Mouse (Mus musculus) lung, embryonic 16.5 days (tissue): ENCODE results near the gene Sbpl. TPM values are rescaled to one million over a fixed set of nuclear protein-coding genes. Genes with fewer than 3 reads are reported as not detected.
A peak's percentile ranks its signal among the peaks of the same experiment; 100 is the strongest.

Source experiments
- ATAC-seq: fragments of 200-750 bp; cut with Nextera tagmentation; 2 replicates; pipeline ENCODE4 v1.8.0; 2017; ENCODE audit warnings: low read depth, mild to moderate bottlenecking, moderate library complexity
- H3K27ac ChIP-seq: fragments of 300-500 bp; sonication (generic); 2 replicates; pipeline ENCODE4 v1.5.1; 2014; ENCODE audit warnings: mild to moderate bottlenecking, control low read depth, low read length
- H3K27me3 ChIP-seq: fragments of 300-500 bp; sonication (generic); 2 replicates; pipeline ENCODE4 v1.6.1; 2014; ENCODE audit warnings: low read depth, low read length, mixed read lengths; ENCODE audit not compliant: control insufficient read depth, insufficient read depth
- H3K36me3 ChIP-seq: fragments of 300-500 bp; sonication (generic); 2 replicates; pipeline ENCODE4 v1.6.1; 2014; ENCODE audit warnings: low read length; ENCODE audit not compliant: control insufficient read depth, insufficient read depth
- H3K4me1 ChIP-seq: fragments of 300-500 bp; sonication (generic); replicated peaks from 2 replicates; pipeline ENCODE4 v1.6.1; 2014; ENCODE audit warnings: low read length, mixed read lengths; ENCODE audit not compliant: control insufficient read depth, insufficient read depth
- H3K4me2 ChIP-seq: fragments of 300-500 bp; sonication (generic); 2 replicates; pipeline ENCODE4 v1.6.1; 2014; ENCODE audit warnings: low read depth, low read length, control low read depth
- H3K4me3 ChIP-seq: fragments of 300-500 bp; sonication (generic); 2 replicates; pipeline ENCODE4 v1.5.1; 2014; ENCODE audit warnings: mild to moderate bottlenecking, low read length, control low read depth
- H3K9ac ChIP-seq: fragments of 300-500 bp; sonication (generic); 2 replicates; pipeline ENCODE4 v1.6.1; 2014; ENCODE audit warnings: low read length, control low read depth
- H3K9me3 ChIP-seq: fragments of 300-500 bp; sonication (generic); 2 replicates; pipeline ENCODE4 v1.6.1; 2016; ENCODE audit warnings: low read length; ENCODE audit not compliant: control insufficient read depth
- WGBS: fragments of 180-500 bp; shearing (Covaris S2); extraction: QIAGEN DNeasy Blood & Tissue Kit; methylation state at CpG from one replicate; pipeline ENCODE4 v1.1.7; 2014; 5-methylcytosine and 5-hydroxymethylcytosine counted together
- polyA plus RNA-seq: library from polyadenylated mRNA; unstranded; fragments of >200 nt; fragmentation: Nextera tagmentation; extraction: Ambion mirVana; gene quantifications from 2 replicates; pipeline ENCODE4 v1.2.1, GENCODE M21; 2015

Sbpl gene
- polyA plus RNA-seq = not detected in 2 replicates

- H3K27me3 ChIP-seq = peaks cover 2% of the 10 kb centered on the region; the same call in 1 of the 2 replicates
- H3K4me1 ChIP-seq = no peaks in the 10 kb centered on the region
- WGBS = 75% methylated on average over 5 of the region's 5 CpGs
- H3K4me2 ChIP-seq = no peak within 1 kb of the TSS
- H3K36me3 ChIP-seq = no peaks in the 10 kb centered on the region
- no peak within 1 kb of the TSS for H3K4me3 ChIP-seq
- ATAC-seq = no peak
- no peak within 1 kb of the TSS for H3K9ac ChIP-seq
- H3K9me3 ChIP-seq = no peaks in the 10 kb centered on the region
- no peak within 1 kb of the TSS for H3K27ac ChIP-seq
These were observed at the start of gene Sbpl for GRCm38 (mm10) chr17:23955174-23955573. Sbpl (minus strand) TSS chr17:23955274.

GRCm38 (mm10) chr17:24004071-24004665 lies 49.1 kb upstream of the Sbpl start:
- H3K4me3 ChIP-seq = no peak overlapping the region
- 88% methylated on average over 14 of the region's 14 CpGs for WGBS
- H3K4me2 ChIP-seq = no peak overlapping the region
- H3K36me3 ChIP-seq = no peaks in the 10 kb centered on the region
- H3K9me3 ChIP-seq = no peaks in the 10 kb centered on the region
- 0 out of 2 replicates have a peak, but pooled peaks cover 3% of the 10 kb centered on the region for H3K4me1 ChIP-seq
- ATAC-seq = no peak
- H3K9ac ChIP-seq = no peak overlapping the region
- H3K27me3 ChIP-seq = no peaks in the 10 kb centered on the region
- H3K27ac ChIP-seq = no peak overlapping the region

GRCm38 (mm10) chr17:24000404-24000803 lies 45.3 kb upstream of the Sbpl start:
- Histone ChIP-seq H3K36me3 (no peaks in the 10 kb centered on the region), H3K9ac (no peak overlapping the region), H3K4me1 (peaks cover 10% of the 10 kb centered on the region; the same call in 1 of the 2 replicates), H3K4me2 (no peak overlapping the region), H3K9me3 (no peaks in the 10 kb centered on the region), H3K27me3 (no peaks in the 10 kb centered on the region), H3K27ac (no peak overlapping the region), H3K4me3 (no peak overlapping the region)
- WGBS = 37% methylated on average over 5 of the region's 5 CpGs
- peak; percentile 59 for ATAC-seq

- Histone ChIP-seq H3K27ac (no peak overlapping the region), H3K4me2 (no peak overlapping the region), H3K36me3 (no peaks in the 10 kb centered on the region)
These were observed 43.3 kb upstream of the Sbpl start for GRCm38 (mm10) chr17:23998383-23998782.

GRCm38 (mm10) chr17:23997901-23998300 lies 42.8 kb upstream of the Sbpl start, which contains the start of gene Prss22:
Prss22 (minus strand) TSS chr17:23998100.
- no peaks in the 10 kb centered on the region for H3K27me3 ChIP-seq
- peak; percentile 49 for ATAC-seq
- no peaks in the 10 kb centered on the region for H3K36me3 ChIP-seq
- H3K4me2 ChIP-seq = peak within 1 kb of the TSS; percentile 15; the same call in 1 of the 2 replicates
- 37% methylated on average over 2 of the region's 2 CpGs for WGBS
- H3K9me3 ChIP-seq = no peaks in the 10 kb centered on the region
- peaks cover 15% of the 10 kb centered on the region for H3K4me1 ChIP-seq
- H3K9ac ChIP-seq = no peak within 1 kb of the TSS
- 0 out of 2 replicates have a peak within 1 kb of the TSS, but pooled peaks have one; percentile 9 for H3K4me3 ChIP-seq
- no peak within 1 kb of the TSS for H3K27ac ChIP-seq

More at GRCm38 (mm10) chr17:23998383-23998782, 43.3 kb upstream of the Sbpl start:
- WGBS = 43% methylated on average over 6 of the region's 6 CpGs
- ATAC-seq = no peak
- Histone ChIP-seq H3K9ac (no peak overlapping the region), H3K4me1 (peaks cover 12% of the 10 kb centered on the region), H3K9me3 (no peaks in the 10 kb centered on the region), H3K27me3 (no peaks in the 10 kb centered on the region), H3K4me3 (no peak overlapping the region)

- no peak overlapping the region for H3K4me3 ChIP-seq
- H3K27me3 ChIP-seq = no peaks in the 10 kb centered on the region
- H3K27ac ChIP-seq = no peak overlapping the region
- 32% methylated on average over 1 of the region's 1 CpGs for WGBS
- H3K4me2 ChIP-seq = no peak overlapping the region
- ATAC-seq = no peak
- H3K4me1 ChIP-seq = peaks cover 15% of the 10 kb centered on the region
- H3K9ac ChIP-seq = no peak overlapping the region
- H3K36me3 ChIP-seq = no peaks in the 10 kb centered on the region
- no peaks in the 10 kb centered on the region for H3K9me3 ChIP-seq
These were observed 40.3 kb upstream of the Sbpl start for GRCm38 (mm10) chr17:23995421-23995820.

- Histone ChIP-seq H3K27ac (no peak overlapping the region), H3K27me3 (no peaks in the 10 kb centered on the region), H3K4me2 (no peak overlapping the region), H3K4me1 (peaks cover 13% of the 10 kb centered on the region), H3K9me3 (no peaks in the 10 kb centered on the region), H3K9ac (no peak overlapping the region), H3K36me3 (no peaks in the 10 kb centered on the region), H3K4me3 (no peak overlapping the region)
- WGBS = 72% methylated on average over 7 of the region's 7 CpGs
- no peak for ATAC-seq
These were observed 39.6 kb upstream of the Sbpl start for GRCm38 (mm10) chr17:23994667-23995066.

GRCm38 (mm10) chr17:23993559-23994428 lies 38.7 kb upstream of the Sbpl start:
- H3K9ac ChIP-seq = peak overlapping the region; percentile 49
- peak overlapping the region; percentile 49 for H3K4me2 ChIP-seq
- H3K27me3 ChIP-seq = no peaks in the 10 kb centered on the region
- no peak overlapping the region for H3K27ac ChIP-seq
- ATAC-seq = peak; percentile 81
- peaks cover 13% of the 10 kb centered on the region for H3K4me1 ChIP-seq
- H3K4me3 ChIP-seq = peak overlapping the region; percentile 21
- H3K36me3 ChIP-seq = no peaks in the 10 kb centered on the region
- no peaks in the 10 kb centered on the region for H3K9me3 ChIP-seq
- WGBS = 12% methylated on average over 31 of the region's 31 CpGs
